Mouse (Mus musculus) liver, adult 2 months (tissue): ENCODE results near the gene Slc31a2. TPM values are rescaled to one million over a fixed set of nuclear protein-coding genes. Genes with fewer than 3 reads are reported as not detected.

Experiments
- DNase-seq: peaks from one replicate; pipeline ENCODE4 v3.0.0-alpha.2; 2011; ENCODE audit warnings: low read depth, low spot score; ENCODE audit errors: extremely low read depth
- H3K27ac ChIP-seq: fragments of 200-500 bp; replicated peaks from 2 replicates; pipeline ENCODE4 v1.5.1; 2012; ENCODE audit warnings: low read depth, mild to moderate bottlenecking, control low read depth, inconsistent platforms, low read length; ENCODE audit not compliant: insufficient read depth
- H3K27me3 ChIP-seq: fragments of 200-500 bp; 2 replicates; pipeline ENCODE4 v1.6.1; 2012; ENCODE audit warnings: mild to moderate bottlenecking, moderate library complexity, low read length, inconsistent platforms; ENCODE audit not compliant: control insufficient read depth, insufficient read depth
- H3K36me3 ChIP-seq: fragments of 200-500 bp; 2 replicates; pipeline ENCODE4 v1.6.1; 2012; ENCODE audit warnings: low read length, inconsistent platforms; ENCODE audit not compliant: control insufficient read depth, insufficient read depth
- H3K4me1 ChIP-seq: fragments of 200-500 bp; 2 replicates; pipeline ENCODE4 v1.6.1; 2011; ENCODE audit warnings: low read length; ENCODE audit not compliant: control insufficient read depth, insufficient read depth
- H3K4me3 ChIP-seq: fragments of 200-500 bp; 2 replicates; pipeline ENCODE4 v1.5.1; 2011; ENCODE audit warnings: low read depth, mild to moderate bottlenecking, control low read depth, low read length, moderate library complexity; ENCODE audit not compliant: insufficient read depth
- H3K79me2 ChIP-seq: fragments of 200-500 bp; 2 replicates; pipeline ENCODE4 v1.6.1; 2012; ENCODE audit warnings: inconsistent platforms, mild to moderate bottlenecking, low read length, moderate library complexity; ENCODE audit not compliant: control insufficient read depth, insufficient read depth
- H3K9ac ChIP-seq: fragments of 200-500 bp; 2 replicates; pipeline ENCODE4 v1.6.1; 2012; ENCODE audit warnings: low read depth, mild to moderate bottlenecking, control low read depth, inconsistent platforms, low read length
- CTCF ChIP-seq: fragments of 200-500 bp; IDR thresholded peaks from 2 replicates; pipeline ENCODE4 v1.5.1; 2011; ENCODE audit warnings: low read depth, low read length, control low read depth
- POLR2A ChIP-seq: fragments of 200-500 bp; IDR thresholded peaks from 2 replicates; pipeline ENCODE4 v1.6.1; 2011; ENCODE audit warnings: low read length, control low read depth; ENCODE audit not compliant: insufficient read depth; ENCODE audit errors: extremely low read depth
- WGBS: fragments of 180-500 bp; shearing (Covaris S2); methylation state at CpG from one replicate; pipeline ENCODE4 v1.1.7; 2018; 5-methylcytosine and 5-hydroxymethylcytosine counted together
- polyA plus RNA-seq: library from polyadenylated mRNA; depleted of rRNA; stranded (reverse); fragments of >200 nt; gene quantifications from 2 replicates; pipeline ENCODE4 v1.2.3, GENCODE M21; 2012
- total RNA-seq: library from RNA; depleted of rRNA; stranded (reverse); fragments of >200 nt; gene quantifications from 2 replicates; pipeline ENCODE4 v1.2.3, GENCODE M21; 2014

The Slc31a2 gene
- total and polyA plus RNA-seq, 2 experiments, result 10.2 to 12.8 TPM

GRCm38 (mm10) chr4:62274841-62275536 is 12.6 kb downstream of the Slc31a2 start:
- Histone ChIP-seq H3K27me3 (no peaks in the 10 kb centered on the region), H3K79me2 (no peaks in the 10 kb centered on the region), H3K36me3 (no peaks in the 10 kb centered on the region), H3K9ac (peak overlapping the region; percentile 30; the same call in 1 of the 2 replicates), H3K27ac (peak overlapping the region; percentile 19; the same call in 1 of the 2 replicates), H3K4me1 (peaks cover 5% of the 10 kb centered on the region), H3K4me3 (no peak overlapping the region)
- peak; percentile 34 for DNase-seq
- WGBS, result 17% methylated on average over 12 of the region's 12 CpGs
- TF ChIP-seq POLR2A (no peak), CTCF (no peak)

- Histone ChIP-seq H3K27me3 (no peaks in the 10 kb centered on the region), H3K79me2 (no peaks in the 10 kb centered on the region), H3K9ac (no peak overlapping the region), H3K27ac (no peak overlapping the region), H3K4me1 (peaks cover 5% of the 10 kb centered on the region), H3K4me3 (no peak overlapping the region), H3K36me3 (no peaks in the 10 kb centered on the region)
- WGBS, result 94% methylated on average over 10 of the region's 10 CpGs
- TF ChIP-seq POLR2A (no peak), CTCF (no peak)
- no peak for DNase-seq
These were observed 14.3 kb downstream of the Slc31a2 start for GRCm38 (mm10) chr4:62276642-62277041.

- Histone ChIP-seq H3K4me3 (no peak overlapping the region), H3K4me1 (peaks cover 5% of the 10 kb centered on the region), H3K9ac (no peak overlapping the region), H3K27ac (no peak overlapping the region), H3K79me2 (no peaks in the 10 kb centered on the region), H3K27me3 (no peaks in the 10 kb centered on the region), H3K36me3 (no peaks in the 10 kb centered on the region)
- no peak for DNase-seq
- TF ChIP-seq POLR2A (no peak), CTCF (no peak; the same call in 1 of the 2 replicates)
- WGBS, result 82% methylated on average over 3 of the region's 3 CpGs
These were observed 14.9 kb downstream of the Slc31a2 start for GRCm38 (mm10) chr4:62277222-62277621.

DNA sequence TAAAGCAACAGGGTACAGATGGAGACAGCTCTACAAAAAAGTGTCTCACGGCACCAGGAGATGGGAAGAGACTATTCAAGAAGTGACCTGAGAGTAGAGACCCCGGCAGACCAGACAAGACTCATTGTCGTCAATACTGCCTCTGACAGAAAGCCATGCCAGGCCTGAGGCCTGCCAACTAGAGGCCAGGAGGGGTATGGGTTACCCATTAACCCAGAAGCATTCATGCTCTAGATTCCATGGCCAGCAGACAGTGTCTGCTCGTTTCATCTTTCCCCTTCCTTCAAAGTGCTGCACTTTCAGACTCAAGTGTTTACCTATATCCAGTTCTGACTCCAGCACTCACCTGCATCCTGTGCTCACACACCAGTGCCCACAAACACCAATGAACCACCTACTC is 15.7 kb downstream of the Slc31a2 start:
- no peak overlapping the region for H3K9ac ChIP-seq
- DNase-seq, result peak; percentile 74
- H3K4me3 ChIP-seq, result no peak overlapping the region
- no peaks in the 10 kb centered on the region for H3K36me3 ChIP-seq
- H3K79me2 ChIP-seq, result no peaks in the 10 kb centered on the region
- 32% methylated on average over 4 of the region's 4 CpGs for WGBS
- H3K4me1 ChIP-seq, result peaks cover 5% of the 10 kb centered on the region
- no peaks in the 10 kb centered on the region for H3K27me3 ChIP-seq
- TF ChIP-seq CTCF (peak; percentile 34; the same call in 1 of the 2 replicates), POLR2A (no peak)
- H3K27ac ChIP-seq, result no peak overlapping the region

DNA sequence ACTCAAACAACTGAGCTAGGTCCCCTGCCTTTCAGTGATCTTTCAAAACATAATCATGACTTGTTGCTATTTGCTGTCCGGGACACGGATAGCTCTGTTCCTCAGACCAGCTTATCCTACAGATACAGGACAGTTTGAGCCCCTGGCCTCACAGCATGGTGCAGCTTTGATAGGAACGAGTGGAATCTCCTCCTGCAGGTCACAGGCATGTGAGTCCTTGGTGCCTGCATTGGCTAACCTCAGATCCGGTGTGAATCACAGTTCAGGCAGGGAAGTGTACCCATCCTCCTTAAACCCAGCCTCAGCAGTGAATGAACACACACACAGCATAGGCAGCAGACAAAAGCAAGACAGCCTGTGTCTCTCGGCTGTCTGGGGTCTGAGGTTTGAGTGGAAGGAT is 19.0 kb downstream of the Slc31a2 start:
- H3K36me3 ChIP-seq, result no peaks in the 10 kb centered on the region
- H3K79me2 ChIP-seq, result no peaks in the 10 kb centered on the region
- no peaks in the 10 kb centered on the region for H3K27me3 ChIP-seq
- DNase-seq, result no peak
- H3K27ac ChIP-seq, result no peak overlapping the region
- no peak overlapping the region for H3K4me3 ChIP-seq
- no peak overlapping the region for H3K9ac ChIP-seq
- 64% methylated on average over 5 of the region's 5 CpGs for WGBS
- peaks cover 2% of the 10 kb centered on the region for H3K4me1 ChIP-seq
- no peak for TF ChIP-seq POLR2A
- no peak for TF ChIP-seq CTCF

- no peak for TF ChIP-seq CTCF
- TF ChIP-seq POLR2A, result no peak
- Histone ChIP-seq H3K27ac (no peak overlapping the region), H3K27me3 (no peaks in the 10 kb centered on the region), H3K4me1 (peaks cover 7% of the 10 kb centered on the region), H3K4me3 (no peak overlapping the region), H3K36me3 (no peaks in the 10 kb centered on the region), H3K79me2 (peaks cover 5% of the 10 kb centered on the region), H3K9ac (no peak overlapping the region)
- DNase-seq, result no peak
- 87% methylated on average over 7 of the region's 7 CpGs for WGBS
These were observed 20.6 kb downstream of the Slc31a2 start for GRCm38 (mm10) chr4:62282969-62283368.
